In the genomic region with DNA sequence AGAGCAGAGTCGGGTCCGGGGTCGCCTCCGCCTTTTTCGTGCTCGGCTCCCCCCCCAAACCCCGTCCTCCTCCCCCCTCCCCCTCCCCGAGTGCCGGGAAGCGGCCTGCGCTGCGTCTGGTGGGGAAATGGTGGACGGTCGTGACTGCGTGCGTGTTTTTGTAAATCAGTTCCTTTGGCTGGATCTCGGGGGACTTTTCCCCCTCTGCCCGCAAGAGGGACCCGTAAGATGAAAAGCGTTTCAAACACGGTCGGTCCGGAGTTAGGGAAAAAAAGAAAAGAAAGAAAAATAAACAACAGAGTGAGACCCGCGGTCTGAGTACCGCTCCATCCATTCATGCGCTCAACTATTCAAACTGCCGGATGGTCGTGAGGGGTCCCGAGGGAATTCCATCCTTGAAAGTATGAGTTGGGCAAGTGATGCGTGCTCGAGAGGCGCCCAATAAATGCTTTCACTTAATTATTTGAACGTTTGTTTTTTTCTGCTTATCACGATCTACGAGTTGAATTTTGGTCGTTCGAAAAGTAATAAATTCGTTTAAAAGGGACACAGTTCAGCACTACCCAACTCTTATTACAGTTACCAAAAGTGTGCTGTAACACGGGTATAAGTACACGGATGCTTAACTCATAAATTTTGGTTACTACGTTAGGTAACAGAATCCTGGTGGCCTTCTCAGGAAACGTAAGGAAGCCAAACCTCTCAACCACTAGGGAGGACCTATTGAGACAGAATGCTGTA, we compare ENCODE assay signal across 8 mouse cellular contexts. TPM values are rescaled to one million over a fixed set of nuclear protein-coding genes. Genes with fewer than 3 reads are reported as not detected.
DNase-seq lines count a peak whose midpoint lies in the region; ATAC-seq lines count a peak whose summit lies in the region.

No protein-coding gene starts in this region.

- peak; percentile 24 for DNase-seq in layer of hippocampus, adult 9-11 months
- DNase-seq in layer of hippocampus, postnatal 10 days (ENCODE audit: low spot score in 2 of 2): no peak
- peak; percentile 48 for DNase-seq in MN1 (ENCODE audit: low spot score)
- DNase-seq in adrenal gland, postnatal 4 days (ENCODE audit: low spot score in 2 of 2): no peak
- DNase-seq in adrenal gland, adult 2 months: no peak

- H3K36me3 ChIP-seq in erythroblast, embryonic 14.5 days (ENCODE audit: control insufficient read depth): peaks cover 26% of the 10 kb centered on the region
- no peaks in the 10 kb centered on the region for H3K36me3 ChIP-seq in limb, embryonic 13.5 days
- no peaks in the 10 kb centered on the region for H3K36me3 ChIP-seq in neural tube, embryonic 14.5 days (ENCODE audit: control insufficient read depth, insufficient read depth, low read length)

- H3K4me3 ChIP-seq in erythroblast, embryonic 14.5 days (replicated peaks): peak overlapping the region; percentile 81
- H3K4me3 ChIP-seq in limb, embryonic 13.5 days: peak overlapping the region; percentile 54
- peak overlapping the region; percentile 51 for H3K4me3 ChIP-seq in neural tube, embryonic 14.5 days (ENCODE audit: low read depth, low read length)

- peak overlapping the region; percentile 69 for H3K9ac ChIP-seq in limb, embryonic 13.5 days
- H3K9ac ChIP-seq in neural tube, embryonic 14.5 days (replicated peaks; ENCODE audit: low read depth, low read length): peak overlapping the region; percentile 56

- peaks cover 23% of the 10 kb centered on the region for H3K4me1 ChIP-seq in erythroblast, embryonic 14.5 days (ENCODE audit: control insufficient read depth)
- peaks cover 9% of the 10 kb centered on the region for H3K4me1 ChIP-seq in limb, embryonic 13.5 days
- peaks cover 9% of the 10 kb centered on the region; the same call in 1 of the 2 replicates for H3K4me1 ChIP-seq in neural tube, embryonic 14.5 days (ENCODE audit: control insufficient read depth, insufficient read depth, low read length)

- H3K4me2 ChIP-seq in limb, embryonic 13.5 days (replicated peaks): peak overlapping the region; percentile 60
- H3K4me2 ChIP-seq in neural tube, embryonic 14.5 days (ENCODE audit: low read depth, low read length): peak overlapping the region; percentile 54

- whole genome bisulfite sequencing in limb, embryonic 13.5 days: 16% methylated on average over 39 of the region's 43 CpGs
- 10% methylated on average over 40 of the region's 43 CpGs for WGBS in neural tube, embryonic 14.5 days

- ATAC-seq in limb, embryonic 13.5 days (ENCODE audit: low FRiP score, low read depth): peak; percentile 86
- peak; percentile 84 for ATAC-seq in neural tube, embryonic 14.5 days (ENCODE audit: low read depth)

- H3K27ac ChIP-seq in limb, embryonic 13.5 days: peak overlapping the region; percentile 86
- peak overlapping the region; percentile 91 for H3K27ac ChIP-seq in neural tube, embryonic 14.5 days (ENCODE audit: low read depth, low read length)

- H3K27me3 ChIP-seq in erythroblast, embryonic 14.5 days (ENCODE audit: control insufficient read depth): 0 out of 2 replicates have a peak, but pooled peaks cover 2% of the 10 kb centered on the region
- peaks cover 6% of the 10 kb centered on the region; the same call in 1 of the 2 replicates for H3K27me3 ChIP-seq in limb, embryonic 13.5 days
- no peaks in the 10 kb centered on the region for H3K27me3 ChIP-seq in neural tube, embryonic 14.5 days (ENCODE audit: control insufficient read depth, insufficient read depth, low read length)

- H3K9me3 ChIP-seq in erythroblast, embryonic 14.5 days (ENCODE audit: control insufficient read depth, low read length): 0 out of 2 replicates have a peak, but pooled peaks cover 2% of the 10 kb centered on the region
- no peaks in the 10 kb centered on the region for H3K9me3 ChIP-seq in limb, embryonic 13.5 days
- no peaks in the 10 kb centered on the region for H3K9me3 ChIP-seq in neural tube, embryonic 14.5 days (ENCODE audit: control insufficient read depth, low read length)

RNA-seq across cellular contexts. Expression of a gene that starts 0.6 kb away (rescaled TPM):
- total RNA-seq in layer of hippocampus, postnatal 10 days (2021): 100 to 1,000 TPM; 128 to 133 TPM
- polyA plus RNA-seq in erythroblast, embryonic 14.5 days (2012): 1.6 and 2.2 TPM in 2 replicates
- polyA plus RNA-seq in limb, embryonic 13.5 days (2015; fragmentation: Nextera tagmentation; extraction: Ambion mirVana): 162 and 163 TPM in 2 replicates
- 88.0 and 129 TPM in 2 replicates for polyA plus RNA-seq in neural tube, embryonic 14.5 days (2014; fragmentation: Nextera tagmentation; extraction: Ambion mirVana)
- total RNA-seq in adrenal gland, postnatal 4 days (2021): 100 to 1,000 TPM in 1 of 2 experiments, 10 to 100 TPM in 1; 95.1 to 102 TPM
- total RNA-seq in adrenal gland, adult 2 months (2021): 100 to 1,000 TPM in 1 of 2 experiments, 10 to 100 TPM in 1; 99.9 to 107 TPM
- polyA plus RNA-seq in adrenal gland, adult 2 months (2012; rRNA removed): 2.1 TPM in 2 replicates

RNA-seq across cellular contexts. Expression of a gene that starts 0.6 kb away (rescaled TPM):
- 1 to 10 TPM; 6.9 to 7.8 TPM for total RNA-seq in layer of hippocampus, postnatal 10 days (2021)
- polyA plus RNA-seq in erythroblast, embryonic 14.5 days (2012): 0.05 and 0.08 TPM in 2 replicates
- polyA plus RNA-seq in limb, embryonic 13.5 days (2015; fragmentation: Nextera tagmentation; extraction: Ambion mirVana): 4.4 and 4.5 TPM in 2 replicates
- polyA plus RNA-seq in neural tube, embryonic 14.5 days (2014; fragmentation: Nextera tagmentation; extraction: Ambion mirVana): 2.3 and 3.2 TPM in 2 replicates
- 1 to 10 TPM; 7.8 to 7.9 TPM for total RNA-seq in adrenal gland, postnatal 4 days (2021)
- 10 to 100 TPM; 13.5 to 16.4 TPM for total RNA-seq in adrenal gland, adult 2 months (2021)
- 0.91 and 1.1 TPM in 2 replicates for polyA plus RNA-seq in adrenal gland, adult 2 months (2012; rRNA removed)

RNA-seq across cellular contexts. Expression of a gene that starts 16.1 kb away (rescaled TPM):
- 100 to 1,000 TPM; 211 to 227 TPM for total RNA-seq in layer of hippocampus, postnatal 10 days (2021)
- 12.2 and 13.9 TPM in 2 replicates for polyA plus RNA-seq in erythroblast, embryonic 14.5 days (2012)
- polyA plus RNA-seq in limb, embryonic 13.5 days (2015; fragmentation: Nextera tagmentation; extraction: Ambion mirVana): 381 and 410 TPM in 2 replicates
- polyA plus RNA-seq in neural tube, embryonic 14.5 days (2014; fragmentation: Nextera tagmentation; extraction: Ambion mirVana): 181 and 189 TPM in 2 replicates
- total RNA-seq in adrenal gland, postnatal 4 days (2021): 100 to 1,000 TPM; 362 to 397 TPM
- 100 to 1,000 TPM; 189 to 235 TPM for total RNA-seq in adrenal gland, adult 2 months (2021)
- polyA plus RNA-seq in adrenal gland, adult 2 months (2012; rRNA removed): 7.7 and 8.0 TPM in 2 replicates

RNA-seq across cellular contexts. Expression of a gene that starts 18.2 kb away (rescaled TPM):
- 1 to 10 TPM; 1.3 to 1.5 TPM for total RNA-seq in layer of hippocampus, postnatal 10 days (2021)
- polyA plus RNA-seq in erythroblast, embryonic 14.5 days (2012): 0.12 and 0.29 TPM in 2 replicates
- polyA plus RNA-seq in limb, embryonic 13.5 days (2015; fragmentation: Nextera tagmentation; extraction: Ambion mirVana): 1.3 and 1.8 TPM in 2 replicates
- polyA plus RNA-seq in neural tube, embryonic 14.5 days (2014; fragmentation: Nextera tagmentation; extraction: Ambion mirVana): 0.20 and 0.80 TPM in 2 replicates
- 1 to 10 TPM; 1.6 to 2.1 TPM for total RNA-seq in adrenal gland, postnatal 4 days (2021)
- 1 to 10 TPM; 1.3 to 1.7 TPM for total RNA-seq in adrenal gland, adult 2 months (2021)
- polyA plus RNA-seq in adrenal gland, adult 2 months (2012; rRNA removed): 0.11 and 0.17 TPM in 2 replicates

RNA-seq across cellular contexts. Expression of a gene that starts 59.9 kb away (rescaled TPM):
- total RNA-seq in layer of hippocampus, postnatal 10 days (2021): 10 to 100 TPM; 24.4 to 27.8 TPM
- 0.24 and 0.47 TPM in 2 replicates for polyA plus RNA-seq in erythroblast, embryonic 14.5 days (2012)
- polyA plus RNA-seq in limb, embryonic 13.5 days (2015; fragmentation: Nextera tagmentation; extraction: Ambion mirVana): 69.0 and 72.7 TPM in 2 replicates
- 48.2 TPM in 2 replicates for polyA plus RNA-seq in neural tube, embryonic 14.5 days (2014; fragmentation: Nextera tagmentation; extraction: Ambion mirVana)
- 10 to 100 TPM; 42.1 to 47.1 TPM for total RNA-seq in adrenal gland, postnatal 4 days (2021)
- 10 to 100 TPM; 33.2 to 40.3 TPM for total RNA-seq in adrenal gland, adult 2 months (2021)
- polyA plus RNA-seq in adrenal gland, adult 2 months (2012; rRNA removed): 0.30 and 0.33 TPM in 2 replicates

Comparison
In these comparisons a context has a peak if more than half of its experiments do, and no peak if none do; other contexts are left out.
1. DNase-seq: peak in layer of hippocampus, adult 9-11 months (single experiment) and MN1 (single experiment); none in layer of hippocampus, postnatal 10 days (0 of 2), adrenal gland, postnatal 4 days (0 of 2) and adrenal gland, adult 2 months (single experiment).
2. RNA of a gene that starts 0.6 kb away (polyA plus RNA-seq): 162 to 163 TPM in limb, embryonic 13.5 days and 88.0 to 129 TPM in neural tube, embryonic 14.5 days; 2.1 TPM in adrenal gland, adult 2 months and 1.6 to 2.2 TPM in erythroblast, embryonic 14.5 days; every median in the first group is over 10 times any median in the second.
3. RNA of a gene that starts 16.1 kb away (polyA plus RNA-seq): 381 to 410 TPM in limb, embryonic 13.5 days and 181 to 189 TPM in neural tube, embryonic 14.5 days; 12.2 to 13.9 TPM in erythroblast, embryonic 14.5 days and 7.7 to 8.0 TPM in adrenal gland, adult 2 months; every median in the first group is over 10 times any median in the second.
4. Peak in every context shown above with its lines, with median percentiles within 50 percentile points of each other: H3K4me3 ChIP-seq.